Mouse (Mus musculus): ENCODE results near the gene Gramd4.

DNA sequence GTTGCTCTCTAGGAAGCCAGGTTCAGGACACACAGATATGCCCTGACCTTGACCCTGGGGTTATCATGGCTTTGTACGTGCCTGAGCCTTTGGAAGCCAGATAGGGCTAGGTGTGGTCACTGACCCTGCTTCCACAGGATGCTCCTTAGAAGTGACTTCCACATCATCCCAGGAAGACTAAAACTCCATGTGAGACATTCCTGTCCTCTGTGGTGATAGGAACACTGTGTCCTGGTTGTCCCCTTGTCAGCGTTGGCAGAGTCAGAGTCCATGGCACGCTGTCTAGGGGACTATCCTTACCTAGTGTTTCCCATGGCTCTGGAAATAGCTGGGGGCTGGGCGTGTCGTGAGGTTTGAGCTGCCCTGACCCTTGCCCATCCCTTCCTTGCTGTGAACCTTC, 58.9 kb downstream of the Gramd4 start:
- TF ChIP-seq POLR2A (IDR thresholded peaks at IDR 0.05; ENCODE audit: low read depth, low read length) (no peak), CTCF (conservative IDR thresholded peaks at IDR 0.05; ENCODE audit: insufficient read depth, insufficient read length, low read depth, low read length) (no peak)
